Mouse (Mus musculus): ENCODE results near the gene Crmp1.

The Crmp1 gene

DNA sequence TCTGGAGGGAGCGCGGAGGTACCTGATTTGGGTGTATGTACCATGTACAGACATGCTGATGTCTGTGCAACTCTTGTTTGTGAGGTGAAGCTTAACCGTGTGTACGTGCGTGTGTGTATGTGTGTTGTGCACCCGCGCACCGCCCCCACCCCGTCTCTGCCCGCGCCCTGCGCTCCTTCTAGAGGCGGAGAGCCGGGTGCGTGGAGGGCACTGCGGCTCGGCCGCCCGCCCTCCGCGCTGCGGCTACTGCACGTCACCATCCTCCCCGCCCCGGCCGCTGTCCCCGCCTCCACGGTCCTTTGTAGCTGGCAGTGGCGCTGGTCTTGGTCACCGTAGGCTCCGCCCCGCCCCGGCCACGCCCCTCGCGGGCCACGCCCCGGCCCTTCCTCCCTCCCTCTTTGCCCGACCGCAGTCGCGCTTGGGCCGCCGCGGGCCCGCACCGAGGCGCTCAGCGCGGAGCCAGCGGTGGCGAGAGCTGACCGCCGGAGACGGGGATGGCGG lies at the start of gene Crmp1:
TSS of gene Crmp1 (plus strand) at position 290 of the 501 bp plus-strand sequence.
- no peak for DNase-seq (ENCODE audit: extremely low read depth, insufficient read length, low spot score)

DNA sequence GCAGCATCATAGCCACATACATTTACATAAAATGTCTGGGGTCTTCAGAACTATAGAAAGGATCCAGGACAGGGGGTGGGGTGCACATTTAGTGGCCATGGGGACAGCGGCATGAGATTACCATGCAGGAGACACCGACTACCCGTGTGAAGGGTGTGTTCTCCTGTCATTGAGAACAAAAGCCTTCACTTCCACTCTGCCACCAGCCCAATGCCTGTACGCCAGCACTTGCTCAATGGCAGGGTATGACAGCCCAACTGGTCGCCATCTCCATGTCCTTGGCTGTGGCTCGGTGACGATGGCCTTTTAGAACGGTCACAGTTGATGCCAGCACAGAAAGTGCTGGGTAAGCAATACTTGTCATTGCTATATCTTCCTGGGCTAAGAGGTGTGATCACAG lies 45.5 kb upstream of the Crmp1 start:
- no peak for DNase-seq (ENCODE audit: extremely low read depth, insufficient read length, low spot score)

DNA sequence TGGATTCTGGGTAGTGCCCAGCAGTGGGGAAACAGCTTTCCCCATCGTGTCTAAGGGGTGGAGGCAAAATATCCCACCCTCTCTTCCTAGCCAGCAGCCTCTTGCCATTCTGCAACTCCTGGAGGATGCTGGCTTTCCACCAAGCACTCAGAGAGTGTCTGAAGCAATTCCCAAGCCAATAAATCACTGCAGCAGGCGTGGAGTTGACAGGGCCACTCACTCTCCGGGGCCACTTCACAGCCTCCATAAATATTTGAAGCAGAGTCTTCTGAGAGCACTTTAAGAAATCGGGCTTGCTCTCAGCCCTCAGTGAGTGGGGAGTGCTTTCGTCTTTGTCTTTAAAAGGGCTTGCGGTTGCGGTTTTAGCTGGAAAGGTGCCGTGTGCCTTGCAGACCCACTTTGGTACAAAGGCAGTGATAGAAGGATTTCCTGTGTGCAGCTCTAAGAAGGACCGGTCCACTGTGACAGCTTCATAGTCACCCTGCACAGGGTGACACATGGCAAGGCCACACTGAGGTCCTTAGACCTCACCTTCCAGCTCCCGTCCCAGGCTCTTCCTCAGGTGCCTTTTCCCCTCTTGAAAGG lies 45.0 kb upstream of the Crmp1 start:
- DNase-seq (ENCODE audit: extremely low read depth, insufficient read length, low spot score): no peak

DNA sequence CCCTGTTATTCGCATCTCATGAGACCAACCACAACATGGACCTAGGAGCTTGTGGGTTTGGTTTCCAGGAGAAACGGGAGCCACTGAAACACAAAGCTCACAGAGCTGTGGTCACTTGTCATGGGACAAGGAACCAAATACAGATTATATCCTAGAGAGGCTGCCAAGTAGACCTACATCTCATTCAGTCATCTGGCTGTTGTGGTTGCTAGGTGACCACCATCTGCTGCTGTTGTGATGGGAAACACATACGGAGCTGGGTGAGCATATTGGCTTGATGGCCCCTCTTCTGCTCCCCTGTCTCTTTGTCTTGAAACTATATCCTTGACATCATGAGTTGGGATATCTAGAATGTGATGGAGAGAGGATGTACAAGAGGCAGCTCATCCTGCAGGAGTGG lies 44.3 kb upstream of the Crmp1 start:
- DNase-seq (ENCODE audit: extremely low read depth, insufficient read length, low spot score): no peak

DNA sequence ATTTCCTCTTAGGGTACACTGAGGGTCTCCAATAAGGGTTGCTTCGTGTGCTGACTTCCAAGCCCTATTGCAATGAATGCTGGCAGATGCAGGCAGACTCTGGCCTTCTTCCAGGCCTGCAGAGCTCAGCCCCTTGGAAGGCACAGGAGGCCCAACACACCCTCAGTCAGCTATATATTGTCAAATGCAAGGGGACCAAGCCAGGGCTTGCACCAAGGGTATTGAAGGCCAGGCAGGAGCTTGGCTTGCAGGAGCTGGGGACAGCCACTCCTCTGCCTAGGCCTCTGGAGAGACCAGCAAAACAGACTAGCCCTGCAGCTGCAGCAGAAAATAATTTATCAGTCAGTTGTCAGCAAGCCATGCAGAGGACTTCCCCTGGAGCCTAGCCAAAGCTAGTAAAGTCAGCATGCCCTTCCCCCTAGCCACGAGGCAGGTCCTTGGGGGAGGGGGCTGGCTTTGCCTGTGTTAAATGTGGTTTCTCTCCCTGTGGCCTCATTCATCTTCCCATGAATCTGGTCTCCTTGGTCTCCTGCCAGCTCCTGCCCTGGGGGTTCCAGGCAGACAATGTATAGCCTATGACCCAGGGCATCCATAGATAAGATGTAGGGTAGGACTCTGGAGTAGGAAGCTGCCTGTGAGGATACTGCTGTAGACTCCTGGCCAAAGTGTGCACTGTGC lies 43.6 kb upstream of the Crmp1 start:
- DNase-seq (ENCODE audit: extremely low read depth, insufficient read length, low spot score): no peak

DNA sequence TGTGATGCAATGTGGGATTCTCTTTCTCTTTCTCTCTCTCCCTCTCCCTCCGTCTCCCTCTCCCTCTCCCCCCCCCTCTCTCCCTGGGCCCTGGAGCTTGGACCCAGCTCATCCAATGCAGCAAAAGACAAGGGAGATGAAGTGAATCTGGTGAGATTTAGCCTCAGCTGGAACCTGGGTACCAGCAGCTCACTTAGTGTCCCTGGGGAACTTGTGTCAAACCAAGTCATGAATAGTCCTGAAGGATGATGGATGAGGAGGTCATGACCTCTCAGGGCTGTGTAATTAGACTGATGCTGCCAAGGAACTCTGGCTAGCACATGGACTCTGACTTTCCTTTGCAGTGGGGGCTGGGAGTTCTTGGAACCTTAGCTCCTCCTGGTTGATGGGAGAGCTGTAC lies 39.5 kb upstream of the Crmp1 start:
- DNase-seq (ENCODE audit: extremely low read depth, insufficient read length, low spot score): no peak

DNA sequence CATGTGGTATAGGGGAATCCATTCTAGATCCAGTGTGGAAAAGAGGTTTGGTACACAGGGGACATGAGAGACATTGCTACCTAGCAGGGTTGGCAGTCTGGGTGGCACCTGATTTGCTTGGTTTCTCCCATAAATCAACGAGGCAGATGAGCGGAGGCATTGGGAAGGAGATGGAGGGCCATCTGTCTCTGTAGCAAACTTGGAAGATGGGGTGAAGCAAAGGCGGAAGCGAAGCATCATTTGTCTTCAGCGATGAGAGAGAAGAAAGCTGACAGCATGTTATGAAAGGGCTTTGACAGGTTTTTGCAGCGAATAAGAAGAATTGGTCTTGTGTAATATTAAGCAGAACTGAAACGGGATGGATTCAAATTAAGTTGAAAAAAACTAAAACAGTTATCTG lies 36.9 kb upstream of the Crmp1 start:
- no peak for DNase-seq (ENCODE audit: extremely low read depth, insufficient read length, low spot score)

DNA sequence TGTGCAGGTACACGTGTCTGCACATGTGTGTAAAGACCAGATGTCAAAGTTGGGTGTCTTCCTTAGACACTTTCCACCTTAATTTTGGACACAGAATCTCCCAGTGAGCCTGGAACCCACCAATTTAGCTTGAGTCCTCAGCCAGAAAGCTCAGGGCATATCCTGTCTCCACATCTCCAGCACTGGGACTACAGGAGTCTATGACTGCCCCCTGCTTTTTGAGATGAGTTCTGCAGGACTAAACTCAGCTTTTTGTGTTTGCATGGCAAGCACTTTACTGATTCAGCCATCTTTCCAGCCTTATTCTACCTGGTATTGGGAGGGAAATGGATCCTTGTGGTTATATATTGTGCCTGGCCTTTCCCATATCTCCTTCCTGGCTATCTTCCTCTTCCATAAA lies 36.3 kb upstream of the Crmp1 start:
- DNase-seq (ENCODE audit: extremely low read depth, insufficient read length, low spot score): no peak

DNA sequence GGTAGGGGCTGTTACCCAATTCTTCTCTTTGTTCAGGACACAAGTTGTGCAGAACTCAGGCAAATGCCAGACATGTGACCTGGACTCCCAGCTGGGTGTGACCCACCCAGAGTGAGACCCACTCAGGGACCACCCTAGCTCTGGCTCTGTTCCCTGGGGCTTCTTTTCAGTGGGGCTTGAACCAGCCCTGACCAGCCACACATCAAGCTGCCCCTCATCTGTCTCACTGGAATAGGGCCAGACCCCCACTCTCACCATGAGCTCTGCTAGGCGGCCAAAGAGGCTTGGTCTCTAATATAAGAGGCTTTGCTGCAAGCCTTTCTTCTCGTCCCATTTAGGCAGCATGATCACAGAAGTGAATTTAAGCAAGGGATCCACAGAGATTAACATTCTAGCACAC lies 35.4 kb upstream of the Crmp1 start:
- no peak for DNase-seq (ENCODE audit: extremely low read depth, insufficient read length, low spot score)

DNA sequence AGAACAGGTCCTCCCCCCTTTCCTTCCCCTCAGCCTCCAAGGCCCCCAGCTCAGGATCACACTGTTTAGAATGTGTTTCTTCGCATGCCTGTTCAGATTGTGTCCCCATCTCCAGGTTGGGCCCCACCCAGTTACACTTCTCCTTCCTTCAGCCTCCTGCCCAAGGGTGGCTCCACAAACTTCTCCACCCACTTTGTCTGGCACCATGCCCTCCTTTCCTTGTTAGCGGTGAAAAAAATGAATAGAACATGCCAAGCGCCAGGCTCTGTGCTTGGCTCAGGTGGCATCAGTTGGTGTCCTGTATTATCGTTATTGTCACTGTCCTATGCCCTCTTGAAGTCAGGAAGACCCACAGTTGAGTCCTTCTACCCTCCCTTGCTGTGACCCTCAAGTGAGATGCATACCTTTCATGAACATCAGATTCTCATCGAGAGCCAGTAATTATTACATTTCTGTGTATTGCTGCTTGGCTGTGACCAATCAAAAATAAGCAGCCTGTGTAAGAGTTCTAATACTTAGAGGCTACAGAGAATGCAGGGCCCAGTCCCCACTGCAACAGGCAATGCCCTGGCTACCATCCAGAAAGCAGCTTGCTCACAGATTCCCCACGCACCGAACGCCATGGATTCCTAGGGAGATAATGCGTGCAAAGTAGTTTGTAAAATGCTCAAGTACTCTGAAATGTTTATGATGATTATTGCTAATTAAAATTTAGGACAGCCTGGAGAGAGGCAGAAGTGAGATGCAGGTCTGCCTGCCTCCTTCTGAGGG lies 28.6 kb upstream of the Crmp1 start:
- DNase-seq (ENCODE audit: extremely low read depth, insufficient read length, low spot score): no peak

DNA sequence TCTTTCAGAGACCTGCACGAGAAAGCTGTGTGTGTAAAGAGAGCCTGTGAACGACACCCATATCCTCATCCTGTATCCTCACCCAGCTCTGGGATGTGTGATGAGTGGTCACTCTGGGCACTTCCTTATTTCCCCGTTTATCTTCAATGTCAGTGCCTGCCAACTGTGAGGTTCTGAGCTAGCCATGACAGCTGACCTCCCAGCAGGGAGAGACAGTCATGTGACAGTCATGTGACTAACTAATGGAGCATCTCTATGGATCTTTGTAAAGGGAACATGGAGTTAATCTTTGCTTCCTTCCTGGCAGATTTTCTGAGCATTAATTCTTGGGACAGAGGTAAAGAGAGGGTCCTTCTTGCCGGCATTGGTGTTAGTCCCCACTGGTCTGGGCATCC lies 28.0 kb upstream of the Crmp1 start:
- DNase-seq (ENCODE audit: extremely low read depth, insufficient read length, low spot score): no peak

DNA sequence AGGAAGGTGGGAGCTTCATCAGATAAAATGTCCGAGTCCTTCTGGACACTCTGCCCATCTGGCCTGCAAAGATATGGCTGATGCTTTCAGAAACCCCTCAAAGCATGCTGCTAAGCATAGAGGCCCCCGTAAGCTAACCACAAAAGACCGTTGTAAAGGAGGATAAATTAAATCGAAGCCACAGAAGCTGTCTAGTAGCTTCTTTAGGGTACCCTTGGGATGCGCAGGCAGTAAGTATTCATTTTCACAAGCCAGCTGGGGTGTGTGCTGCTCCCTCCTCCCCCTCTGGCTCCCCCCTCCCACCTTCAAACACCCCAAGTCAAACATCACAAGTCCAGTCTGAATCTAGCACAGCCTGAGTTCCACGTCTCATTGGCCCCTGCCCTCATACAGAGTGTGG lies 27.1 kb upstream of the Crmp1 start:
- no peak for DNase-seq (ENCODE audit: extremely low read depth, insufficient read length, low spot score)

DNA sequence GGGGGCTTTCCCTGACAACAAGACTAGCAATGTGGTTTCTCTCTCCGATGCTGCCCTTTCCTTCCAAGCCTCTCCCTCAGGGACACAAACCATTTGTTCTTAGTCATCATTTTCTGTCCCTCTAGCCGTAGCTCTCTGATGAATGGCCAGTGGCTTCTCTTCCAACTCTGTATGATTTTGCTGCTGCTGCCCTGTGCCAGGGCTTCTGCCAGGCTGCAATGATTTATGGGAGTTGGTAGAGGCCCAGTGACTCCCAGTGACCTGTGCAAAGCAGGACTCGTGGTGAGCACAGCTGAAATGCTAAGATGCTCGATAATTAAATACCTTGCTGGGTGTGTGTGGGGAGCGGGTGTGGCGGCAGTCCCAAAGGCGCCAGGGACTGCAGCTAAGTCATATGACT lies 26.5 kb upstream of the Crmp1 start:
- DNase-seq (ENCODE audit: extremely low read depth, insufficient read length, low spot score): no peak

DNA sequence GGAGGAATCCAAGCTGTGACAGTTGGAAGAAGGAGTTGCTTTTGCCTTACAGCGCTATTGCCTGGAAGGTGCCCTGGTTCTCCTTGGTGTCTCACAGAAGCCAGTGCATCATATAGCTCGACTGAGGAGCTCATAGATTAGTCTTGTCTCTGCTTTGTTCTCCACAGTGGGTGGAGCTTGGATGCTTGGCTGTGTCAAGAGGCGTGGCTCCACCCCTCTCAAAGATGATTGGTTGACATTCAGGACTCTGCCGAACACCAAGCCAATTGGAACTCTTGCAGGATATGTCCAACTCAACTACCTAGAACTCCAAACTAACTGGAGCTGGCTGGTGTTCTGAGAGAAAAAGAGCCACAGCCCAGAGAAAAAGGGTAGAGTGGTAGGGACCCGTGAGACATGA lies 22.1 kb upstream of the Crmp1 start:
- no peak for DNase-seq (ENCODE audit: extremely low read depth, insufficient read length, low spot score)

DNA sequence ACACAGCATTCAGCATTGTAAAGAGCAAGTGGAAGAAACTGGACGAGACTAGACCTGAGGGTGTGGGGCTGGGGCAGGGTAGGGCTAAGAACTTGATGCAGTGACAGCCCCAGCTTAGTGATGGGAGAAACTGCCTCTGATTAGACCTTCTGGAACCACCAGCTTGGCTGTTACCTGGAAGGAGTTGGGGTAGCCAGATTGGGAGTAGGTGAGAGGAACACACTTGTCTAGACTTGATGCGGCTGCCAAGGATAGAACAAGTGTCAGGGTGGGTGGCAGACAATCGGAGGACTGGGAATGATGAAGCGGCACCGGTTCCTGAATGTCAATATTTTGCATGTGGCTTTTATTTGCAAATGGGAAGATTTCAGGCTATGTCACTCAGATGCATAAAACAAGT lies 21.2 kb upstream of the Crmp1 start:
- no peak for DNase-seq (ENCODE audit: extremely low read depth, insufficient read length, low spot score)

DNA sequence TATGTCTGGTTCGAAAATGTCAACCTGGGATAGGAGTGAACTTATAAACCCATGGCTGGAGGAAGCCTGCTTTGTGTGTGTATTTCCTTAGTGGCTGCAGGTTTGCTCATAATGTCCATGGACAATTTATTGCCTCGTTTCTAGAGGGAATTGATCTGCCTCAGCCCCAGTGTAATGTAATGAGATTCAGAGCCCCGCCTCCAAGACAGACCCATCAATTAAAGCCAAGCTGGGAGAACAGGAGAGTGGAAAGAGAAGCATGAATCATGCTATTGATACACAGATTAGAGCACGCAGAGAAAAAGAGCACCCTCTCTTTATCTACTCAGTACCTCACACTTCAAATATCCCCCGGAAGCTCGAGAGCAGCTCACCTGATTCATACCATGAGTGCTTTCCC lies 20.2 kb upstream of the Crmp1 start:
- DNase-seq (ENCODE audit: extremely low read depth, insufficient read length, low spot score): no peak

DNA sequence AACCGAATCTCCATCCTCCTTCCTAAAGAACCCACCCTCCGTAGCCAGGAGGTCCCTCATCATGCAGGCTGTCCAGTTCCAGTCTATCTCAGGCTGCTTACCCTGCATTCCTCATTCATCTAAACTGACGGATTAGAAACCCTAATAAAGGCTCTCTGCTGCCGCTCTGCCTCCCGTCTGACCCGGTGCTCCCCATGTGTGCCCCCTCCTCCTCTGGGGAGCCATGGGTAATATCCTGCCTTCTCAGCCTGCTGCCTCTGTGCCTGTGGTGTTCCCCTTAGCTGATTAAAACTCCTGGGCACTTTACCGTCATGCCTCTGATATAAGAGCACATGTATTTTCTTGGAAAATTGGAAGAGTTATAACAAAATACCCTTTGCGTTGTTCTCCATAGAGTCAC lies 19.4 kb upstream of the Crmp1 start:
- DNase-seq (ENCODE audit: extremely low read depth, insufficient read length, low spot score): no peak

DNA sequence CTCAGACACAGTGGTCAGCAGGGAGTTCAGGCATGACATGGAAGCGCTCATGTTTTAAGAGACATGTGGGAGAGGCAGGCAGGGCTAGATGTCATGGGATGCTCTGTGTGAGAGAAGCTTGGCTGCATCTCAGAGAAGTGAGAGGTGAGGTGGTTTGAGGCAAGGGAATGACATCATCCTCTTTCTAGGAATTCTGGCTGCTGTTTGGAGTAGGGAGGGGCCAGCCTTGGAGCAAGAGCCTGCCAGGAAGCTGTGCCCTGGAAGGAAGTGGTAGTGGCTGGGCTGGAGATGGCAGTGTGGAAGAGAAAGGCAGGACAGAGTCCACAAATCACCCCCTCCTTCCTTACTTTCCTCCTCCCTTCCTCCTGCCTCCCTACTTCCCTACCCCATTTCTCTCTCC lies 16.0 kb upstream of the Crmp1 start:
- no peak for DNase-seq (ENCODE audit: extremely low read depth, insufficient read length, low spot score)

DNA sequence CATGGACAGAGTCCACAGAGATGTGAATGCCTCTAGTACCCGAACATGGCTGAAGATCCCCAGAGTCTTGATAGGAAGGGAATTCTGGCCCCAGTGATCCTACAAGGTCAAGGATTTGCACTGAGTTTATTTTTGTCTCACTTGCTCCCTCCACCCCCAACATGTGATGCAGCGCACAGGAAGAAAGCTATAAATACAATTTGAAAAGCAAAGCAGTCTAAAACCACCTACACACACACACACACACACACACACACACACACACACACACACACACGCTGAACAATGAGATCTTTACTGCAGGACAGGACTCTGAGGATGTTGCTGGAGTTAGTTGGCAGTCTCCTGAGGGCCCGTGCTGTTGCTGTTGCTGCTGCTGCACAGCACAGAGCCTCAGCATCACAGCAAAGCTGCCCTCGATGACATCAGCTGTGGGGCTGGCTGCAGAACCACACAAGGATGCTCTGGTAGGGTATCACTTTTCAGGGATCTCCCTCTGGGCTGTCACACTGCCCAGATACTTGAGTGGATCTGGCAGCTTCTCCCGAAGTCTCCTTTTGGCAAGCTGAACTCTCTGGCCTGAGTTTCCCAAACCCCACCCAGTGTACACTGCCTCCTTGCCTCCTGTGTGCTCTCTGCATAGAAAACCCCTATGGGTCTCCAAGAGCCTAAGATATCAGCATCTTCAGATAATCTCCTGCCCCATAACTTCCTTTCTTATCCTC lies 13.6 kb upstream of the Crmp1 start:
- DNase-seq (ENCODE audit: extremely low read depth, insufficient read length, low spot score): no peak

DNA sequence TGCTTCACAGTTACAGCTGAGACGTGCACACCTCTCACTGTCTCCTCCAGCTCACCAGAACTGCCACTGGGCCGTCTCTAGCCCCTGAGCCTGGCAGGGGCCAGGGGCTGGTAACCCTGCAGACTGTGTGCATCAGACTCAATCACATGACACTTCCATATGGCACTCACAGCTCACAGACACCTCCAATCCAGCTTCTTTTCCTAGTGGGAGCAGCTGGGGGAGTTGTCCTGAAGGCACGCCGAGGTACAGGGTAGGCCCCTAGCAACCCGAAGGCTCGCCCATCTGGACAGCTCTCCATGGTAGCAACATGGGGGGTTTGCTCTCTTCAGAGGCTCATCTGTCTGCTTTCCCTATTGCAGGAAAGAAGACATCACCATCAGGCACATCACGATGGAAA lies 12.8 kb upstream of the Crmp1 start:
- no peak for DNase-seq (ENCODE audit: extremely low read depth, insufficient read length, low spot score)

DNA sequence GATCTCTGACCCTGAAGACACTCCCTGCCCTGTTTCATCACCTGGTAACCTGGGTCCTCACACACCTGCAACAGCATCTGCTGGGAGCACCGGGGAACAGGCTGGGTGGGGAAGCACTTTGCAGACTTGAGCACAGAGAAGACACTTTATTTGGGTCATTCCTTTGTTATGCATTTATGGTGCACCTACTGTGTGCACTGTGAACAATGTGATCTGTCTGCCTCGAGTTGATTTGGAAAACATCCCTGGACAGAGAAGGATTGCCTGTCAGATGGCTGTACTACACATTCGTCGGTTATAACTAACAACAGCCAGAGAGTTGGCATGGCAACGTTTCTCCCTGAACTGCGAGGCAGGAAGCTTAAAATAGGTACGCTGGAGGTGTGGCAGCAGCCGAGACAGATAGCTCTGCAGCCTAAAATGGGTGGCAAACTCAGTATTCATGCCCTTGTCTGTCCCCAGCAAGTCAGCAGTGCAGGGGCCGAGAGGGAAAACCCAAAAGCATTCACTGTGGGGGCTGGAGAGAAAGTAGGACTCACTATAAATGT lies 8.7 kb upstream of the Crmp1 start:
- no peak for DNase-seq (ENCODE audit: extremely low read depth, insufficient read length, low spot score)
